In the genomic region with DNA sequence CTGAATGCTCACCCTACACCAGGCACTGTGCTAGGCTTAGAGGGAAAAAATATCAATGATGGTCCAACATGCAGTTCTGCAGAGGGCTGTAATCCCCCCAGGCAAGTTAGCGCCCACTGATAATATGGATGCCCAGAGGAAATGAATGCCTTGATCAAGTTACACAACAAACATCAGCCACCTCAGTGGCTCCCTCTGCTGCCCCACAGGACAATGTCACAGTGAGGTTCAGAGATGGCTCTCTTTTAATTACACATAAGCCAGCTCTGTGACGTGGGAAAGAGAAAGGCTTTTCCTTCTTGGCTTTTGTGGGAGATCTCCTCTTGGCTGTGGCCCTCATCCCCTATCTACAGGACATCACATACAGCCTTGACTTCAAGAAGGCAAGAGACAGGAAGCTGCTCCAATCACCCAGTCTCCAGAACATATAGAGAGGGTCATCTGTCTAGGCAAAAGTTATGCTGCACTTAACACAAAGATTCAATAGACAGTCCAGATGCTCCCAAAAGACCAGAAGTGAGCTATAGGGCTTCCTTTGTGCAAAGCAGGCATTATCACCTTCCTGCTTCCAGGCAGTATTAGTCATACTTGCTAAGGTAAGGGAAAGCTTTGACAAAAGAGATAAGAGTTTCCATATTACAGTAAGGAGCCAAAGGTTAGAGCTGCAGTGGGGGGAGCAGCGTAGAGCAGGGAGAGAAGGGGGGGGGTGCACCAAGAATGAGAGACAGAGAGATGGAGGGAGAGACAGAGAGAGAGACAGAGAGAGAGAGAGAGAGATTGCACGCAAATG, we compare ENCODE assay signal across 13 mouse cellular contexts. TPM values are rescaled to one million over a fixed set of nuclear protein-coding genes. Genes with fewer than 3 reads are reported as not detected.
A peak's percentile ranks its signal among the peaks of the same experiment; 100 is the strongest.
DNase-seq lines count a peak whose midpoint lies in the region; TF ChIP-seq lines count a peak whose summit lies in the region.
"Had no signal": no experiment of that assay in that cellular context is flagged by ENCODE, and none has a peak within 500 bp of the region (broad histone marks: within the 10 kb centered on the region; RNA-seq: fewer than 3 reads in every experiment).

No protein-coding gene starts in this region.

- DNase-seq in left cerebral cortex, adult 2 months (ENCODE audit: extremely low spot score in 1 of 2, low spot score in 2 of 2): no peak
- DNase-seq in left cerebral cortex, postnatal 4 days: no peak
- DNase-seq in 416B (ENCODE audit: low read depth): peak; percentile 51
- peak; percentile 16 for DNase-seq in CD4-positive helper T cell, adult 2 months (ENCODE audit: low read depth, low spot score)
- no peak for DNase-seq in gastrocnemius, adult 18-20 months (ENCODE audit: low spot score)
- DNase-seq in cerebellum, adult 9-10 months: no peak
- no peak for DNase-seq in left cerebral cortex, postnatal 36 days (ENCODE audit: low spot score in 2 of 2)
- DNase-seq: heart, postnatal 10 days; kidney, adult 9 months; right cerebral cortex, postnatal 4 days had no signal

- no peak overlapping the region for H3K27ac ChIP-seq in left cerebral cortex, adult 2 months
- no peak overlapping the region for H3K27ac ChIP-seq in cortical plate, adult 2 months (ENCODE audit: insufficient read depth, low read length)
- H3K27ac ChIP-seq: embryonic facial prominence, embryonic 13.5 days; neural tube, embryonic 13.5 days had no signal

- intact Hi-C loops in left cerebral cortex, adult 2 months (cut with DNase I): loop anchor here (2.0 kb wide), 1 partner anchor 70 kb away; no protein-coding TSS in a partner anchor
- intact Hi-C loops in left cerebral cortex, postnatal 4 days (cut with DNase I): no loop called here
- intact Hi-C loops in left cerebral cortex, postnatal 36 days (cut with DNase I): loop anchor here (5.0 kb wide), 1 partner anchor 46 kb away; the partner anchor contains the start of gene Plekha7

- H3K4me3 ChIP-seq in left cerebral cortex, adult 2 months: no peak overlapping the region
- no peak overlapping the region for H3K4me3 ChIP-seq in cortical plate, adult 2 months (ENCODE audit: insufficient read depth, low read length)
- H3K4me3 ChIP-seq: embryonic facial prominence, embryonic 13.5 days; neural tube, embryonic 13.5 days had no signal

- TF ChIP-seq POLR2A in cortical plate, adult 2 months (IDR thresholded peaks at IDR 0.05; ENCODE audit: extremely low read depth, insufficient read depth, low read length): no peak

- peak; percentile 55 for TF ChIP-seq CTCF in left cerebral cortex, adult 2 months (IDR thresholded peaks at IDR 0.05)
- peak; percentile 42 for TF ChIP-seq CTCF in cortical plate, adult 2 months (IDR thresholded peaks at IDR 0.05; ENCODE audit: extremely low read depth, insufficient read depth, low read length)

- H3K4me1 ChIP-seq in cortical plate, adult 2 months (ENCODE audit: control insufficient read depth, insufficient read depth, low read length): peaks cover 2% of the 10 kb centered on the region; the same call in 1 of the 2 replicates

RNA-seq across cellular contexts. Expression of gene Plekha7, which starts 47.2 kb away (rescaled TPM):
- 10 to 100 TPM; 25.5 to 31.0 TPM for total RNA-seq in left cerebral cortex, adult 2 months (2021)
- total RNA-seq in left cerebral cortex, postnatal 4 days (2021): 10 to 100 TPM; 13.7 to 16.1 TPM
- polyA plus RNA-seq in cortical plate, adult 2 months (2012; rRNA removed): 25.5 and 31.7 TPM in 2 replicates
- total RNA-seq in gastrocnemius, adult 18-20 months (2021): 1 to 10 TPM in 1 of 2 experiments, under 1 TPM in 1; 0.71 to 1.5 TPM
- 10 to 100 TPM; 22.0 to 24.8 TPM for total RNA-seq in left cerebral cortex, postnatal 36 days (2021)

Comparison
In these comparisons a context has a peak if more than half of its experiments do, and no peak if none do; other contexts are left out.
1. DNase-seq: peak in 416B (single experiment) and CD4-positive helper T cell, adult 2 months (single experiment); none in left cerebral cortex, adult 2 months (0 of 2), left cerebral cortex, postnatal 4 days (single experiment), gastrocnemius, adult 18-20 months (single experiment), cerebellum, adult 9-10 months (single experiment) and left cerebral cortex, postnatal 36 days (0 of 2).
2. RNA of gene Plekha7, which starts 47.2 kb away (total RNA-seq): 25.5 to 31.0 TPM in left cerebral cortex, adult 2 months, 22.0 to 24.8 TPM in left cerebral cortex, postnatal 36 days and 13.7 to 16.1 TPM in left cerebral cortex, postnatal 4 days; 0.71 to 1.5 TPM in gastrocnemius, adult 18-20 months; every median in the first group is over 4 times any median in the second.